Mouse (Mus musculus) cerebellum, adult 9-11 months (tissue): Measurements from ENCODE around the gene 4930451I11Rik.

Experiments
- DNase-seq: peaks from one replicate; pipeline ENCODE4 v3.0.0; 2022

Gene 4930451I11Rik

GRCm38 (mm10) chr7:126799050-126799467, 32.4 kb downstream of the 4930451I11Rik start:
- DNase-seq, result peak; percentile 99

DNA sequence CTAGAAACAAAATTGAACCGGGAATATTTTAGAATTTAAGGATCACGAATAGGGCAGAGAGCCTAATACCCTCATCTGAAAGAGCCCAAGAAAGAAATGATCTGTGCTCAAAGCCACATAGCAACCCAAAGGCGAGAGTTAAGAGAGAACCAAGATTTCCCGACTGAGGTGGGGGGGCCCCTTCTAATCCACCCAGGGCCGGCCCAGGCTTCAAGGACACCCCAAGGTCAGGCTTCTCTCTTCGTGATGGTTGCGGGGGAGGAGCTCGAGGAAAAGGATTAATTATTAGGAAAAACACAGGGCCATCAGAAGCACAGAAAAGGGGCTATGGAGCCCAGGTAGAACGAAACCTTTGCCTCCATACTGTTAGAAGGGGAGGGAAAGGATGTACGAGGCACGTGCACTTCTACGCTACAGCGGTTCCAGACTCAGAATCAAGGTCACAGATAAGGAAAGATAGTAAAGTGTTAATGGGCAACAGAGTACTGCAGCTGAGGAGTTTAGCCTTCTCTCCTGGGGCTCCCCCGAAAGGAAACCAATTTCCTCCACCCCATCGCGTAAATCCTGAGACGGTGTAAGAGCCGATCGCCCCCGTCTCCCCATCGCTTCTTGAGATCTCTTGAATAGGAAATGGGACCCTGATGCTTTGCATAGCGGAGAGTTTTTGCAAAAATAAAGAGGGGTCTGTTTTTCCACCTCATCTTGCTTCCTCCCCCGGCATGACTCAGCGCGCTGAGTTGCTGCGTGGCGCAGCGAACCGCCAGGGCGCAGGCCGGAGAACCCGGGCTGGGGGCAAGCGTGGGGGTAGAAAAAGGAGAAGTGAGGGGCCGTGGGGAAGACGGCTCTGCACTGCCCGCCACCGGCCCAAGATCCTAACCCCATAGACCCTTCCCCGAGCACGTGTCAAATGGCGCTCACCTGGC, 33.1 kb downstream of the 4930451I11Rik start:
- DNase-seq, result peak; percentile 67

DNA sequence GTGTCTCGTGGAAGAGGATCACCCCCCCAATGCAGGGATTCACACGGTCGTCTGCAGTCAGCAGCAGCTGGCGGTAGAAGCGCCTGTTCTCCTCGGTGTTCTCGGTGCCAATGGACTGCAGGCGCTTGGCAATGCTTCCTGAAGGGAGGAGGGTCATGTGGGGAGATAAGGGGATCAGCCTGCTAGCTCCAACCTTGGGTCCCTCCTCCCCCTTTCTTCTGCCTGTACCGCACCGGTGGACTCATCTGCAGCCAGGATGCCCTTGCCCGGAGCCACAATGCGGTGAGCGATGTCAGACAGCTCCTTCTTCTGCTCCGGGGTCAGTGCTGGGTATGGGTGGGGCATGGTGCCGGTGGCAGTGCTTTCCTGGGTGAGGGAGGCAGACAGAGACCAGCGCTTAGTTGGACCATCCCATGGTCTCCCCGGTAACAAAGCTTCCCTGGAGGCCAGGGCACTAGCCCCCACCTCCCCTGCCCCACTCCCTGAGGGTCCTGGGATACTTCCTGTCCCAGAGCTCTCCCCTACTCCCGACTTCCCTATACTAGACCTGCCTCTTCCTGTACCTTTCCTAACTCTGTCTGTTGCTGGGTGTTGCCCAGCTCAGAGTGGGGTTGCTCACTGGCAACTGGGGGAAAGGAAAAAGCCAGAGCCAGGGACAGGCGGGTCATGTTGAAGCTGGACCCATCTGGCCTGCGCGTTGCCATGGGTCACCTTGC, 33.9 kb downstream of the 4930451I11Rik start, which contains the start of gene Fam57b:
TSS of gene Fam57b (plus strand) at position 258 of the 716 bp plus-strand sequence.
- DNase-seq, result peak; percentile 84

DNA sequence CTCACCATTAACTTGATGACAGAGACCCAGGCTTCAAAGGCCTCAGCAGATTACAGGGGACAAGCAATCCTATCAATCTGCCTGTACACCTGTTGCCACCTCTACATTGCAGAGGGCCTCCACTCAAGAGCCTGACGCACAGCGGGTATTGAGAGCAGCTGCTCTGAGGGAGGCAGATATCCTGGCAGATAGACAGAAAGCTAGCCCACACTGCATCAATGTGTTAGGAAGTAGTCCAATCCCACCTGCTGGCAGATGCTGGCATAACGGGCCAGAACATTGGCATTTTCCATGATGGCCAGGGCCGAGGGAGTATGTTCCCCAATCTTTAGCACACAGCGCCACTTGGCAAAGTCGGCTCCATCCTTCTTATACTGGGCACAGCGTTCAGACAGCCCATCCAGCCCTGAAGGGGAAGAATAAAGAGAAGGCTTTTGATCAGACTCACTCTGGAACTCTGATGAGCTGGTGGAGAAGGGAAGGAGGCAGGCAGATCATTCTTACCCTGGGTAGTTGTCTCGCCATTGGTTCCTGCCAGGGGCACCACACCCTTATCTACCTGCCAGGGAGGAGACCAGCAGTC, 35.0 kb downstream of the 4930451I11Rik start:
- peak; percentile 77 for DNase-seq

GRCm38 (mm10) chr7:126795387-126796317, 35.8 kb downstream of the 4930451I11Rik start:
- peak; percentile 67 for DNase-seq

DNA sequence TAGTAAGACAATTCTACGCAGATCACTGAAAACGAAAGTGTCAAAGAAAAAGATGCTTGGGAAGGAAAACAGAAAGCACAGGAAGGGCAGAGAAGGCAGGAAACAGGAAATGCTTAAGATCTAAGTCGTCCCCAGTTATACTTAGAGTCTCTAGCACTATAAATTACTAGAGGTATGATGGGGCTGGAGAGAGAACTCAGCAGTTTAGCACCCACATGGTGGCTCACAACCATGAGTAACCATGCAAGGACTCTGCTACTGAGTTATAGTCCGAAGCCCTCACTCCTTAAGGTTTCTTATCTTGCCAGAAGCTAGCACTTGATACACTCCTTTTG, 37.2 kb downstream of the 4930451I11Rik start:
- no peak for DNase-seq

DNA sequence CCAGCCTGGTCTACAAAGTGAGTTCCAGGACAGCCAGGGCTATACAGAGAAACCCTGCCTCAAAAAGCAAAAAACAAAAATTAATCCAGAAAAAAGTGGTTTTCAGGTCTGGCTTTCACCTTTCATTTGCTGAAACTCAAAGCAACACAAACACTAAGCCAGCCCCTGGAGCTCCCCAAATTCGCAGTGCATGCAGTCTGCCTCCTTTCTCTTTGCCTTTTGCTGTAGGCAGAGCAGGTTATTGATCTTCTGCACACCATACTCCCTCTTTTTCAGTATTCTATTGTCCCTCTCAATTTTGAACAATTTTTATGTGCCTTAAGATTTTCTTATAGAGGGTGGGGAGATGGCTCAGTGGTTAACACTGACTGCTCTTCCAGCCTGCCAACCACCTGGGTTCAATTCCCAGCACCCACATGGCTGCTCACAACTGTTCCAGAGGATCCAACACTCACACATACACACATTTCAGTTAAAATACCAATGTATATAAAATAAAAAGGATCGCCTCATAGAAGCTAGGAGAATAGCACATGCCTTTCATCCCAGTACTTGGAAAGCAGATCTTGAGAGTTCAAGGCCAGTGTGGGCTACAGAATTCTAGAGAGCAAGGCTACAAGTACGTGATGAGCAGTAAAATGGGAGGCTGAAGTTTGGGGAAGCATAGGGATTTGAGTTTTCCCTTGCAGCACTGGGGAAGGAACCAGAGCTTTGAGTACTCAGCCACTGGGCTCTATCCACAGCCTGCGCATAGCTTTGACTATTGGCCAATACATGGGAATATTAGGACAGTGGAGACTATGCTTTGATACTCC, 37.8 kb downstream of the 4930451I11Rik start:
- no peak for DNase-seq

GRCm38 (mm10) chr7:126792721-126793443, 38.6 kb downstream of the 4930451I11Rik start:
- DNase-seq, result no peak

GRCm38 (mm10) chr7:126791851-126792720, 39.4 kb downstream of the 4930451I11Rik start, which contains the start of gene Ppp4c:
Gene Ppp4c (minus strand): TSS chr7:126792496.
- DNase-seq, result peak; percentile 97

- DNase-seq, result peak; percentile 42
These were observed 42.3 kb downstream of the 4930451I11Rik start for GRCm38 (mm10) chr7:126789141-126789540.

DNA sequence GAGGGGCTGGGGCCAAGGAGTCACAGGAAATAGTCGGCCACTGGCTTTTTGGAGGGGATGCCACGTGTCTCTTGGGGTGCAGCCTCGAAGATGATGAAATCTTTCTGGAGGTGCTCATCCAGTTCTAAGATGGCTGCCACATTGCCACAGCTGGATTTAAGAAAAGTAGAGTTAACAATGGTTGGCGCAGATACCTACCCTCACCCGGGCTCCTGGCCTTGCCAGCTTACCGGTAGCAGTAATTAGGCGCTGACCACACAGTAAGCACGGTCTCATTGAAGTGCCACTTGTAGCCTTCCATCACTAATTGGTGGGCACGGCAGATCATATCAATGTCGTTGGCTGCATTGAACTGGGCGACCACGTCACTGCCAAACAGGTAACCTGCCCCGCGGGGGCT, 45.3 kb downstream of the 4930451I11Rik start:
- DNase-seq, result no peak

GRCm38 (mm10) chr7:126785056-126785455, 46.4 kb downstream of the 4930451I11Rik start:
- peak; percentile 47 for DNase-seq

GRCm38 (mm10) chr7:126784469-126784868, 47.0 kb downstream of the 4930451I11Rik start:
- DNase-seq, result peak; percentile 51

- DNase-seq, result peak; percentile 63
These were observed 48.7 kb downstream of the 4930451I11Rik start for GRCm38 (mm10) chr7:126782693-126783092.

DNA sequence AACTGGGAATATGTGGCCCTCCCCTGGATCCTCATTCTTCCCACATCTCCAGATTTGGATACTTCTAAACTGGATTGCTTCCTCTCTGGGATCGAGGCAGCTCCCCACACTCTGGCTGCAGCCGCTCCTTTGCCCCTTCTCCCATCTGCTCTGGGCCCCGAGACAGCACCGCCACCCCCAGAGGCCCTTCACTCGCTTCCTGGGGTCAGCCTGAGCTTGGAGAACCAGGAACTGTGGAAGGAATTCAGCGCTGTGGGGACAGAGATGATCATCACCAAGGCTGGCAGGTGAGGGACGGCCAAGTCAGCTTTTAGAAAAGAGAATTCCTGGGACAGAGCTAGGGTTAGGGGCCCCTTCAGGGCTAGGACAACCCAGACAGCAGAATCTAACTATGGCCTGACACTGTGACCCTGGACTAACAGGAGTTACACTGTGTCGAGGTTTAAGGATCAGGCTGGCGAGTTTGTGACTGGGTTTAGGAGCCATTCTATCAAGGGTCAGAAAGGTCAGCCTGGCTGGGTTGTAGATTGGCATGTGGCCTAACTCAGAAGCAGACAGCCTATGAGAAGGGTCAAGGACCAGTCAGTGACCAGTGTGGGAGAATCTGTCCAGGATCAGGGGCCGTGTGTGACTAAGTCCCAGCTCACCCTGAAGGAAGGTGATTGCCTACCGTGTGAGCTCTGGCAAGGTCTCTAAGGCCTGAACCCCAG, 49.6 kb downstream of the 4930451I11Rik start:
- DNase-seq, result peak; percentile 55

GRCm38 (mm10) chr7:126780971-126781635, 50.3 kb downstream of the 4930451I11Rik start, which contains the start of gene Tbx6:
Gene Tbx6 (plus strand): TSS chr7:126781483.
- DNase-seq, result peak; percentile 81
